Mouse (Mus musculus): ENCODE data around the gene Cela2a. TPM values are rescaled to one million over a fixed set of nuclear protein-coding genes. Genes with fewer than 3 reads are reported as not detected.

Cela2a gene
- polyA plus RNA-seq, 1 experiment from 2014 or later: 455 TPM

DNA sequence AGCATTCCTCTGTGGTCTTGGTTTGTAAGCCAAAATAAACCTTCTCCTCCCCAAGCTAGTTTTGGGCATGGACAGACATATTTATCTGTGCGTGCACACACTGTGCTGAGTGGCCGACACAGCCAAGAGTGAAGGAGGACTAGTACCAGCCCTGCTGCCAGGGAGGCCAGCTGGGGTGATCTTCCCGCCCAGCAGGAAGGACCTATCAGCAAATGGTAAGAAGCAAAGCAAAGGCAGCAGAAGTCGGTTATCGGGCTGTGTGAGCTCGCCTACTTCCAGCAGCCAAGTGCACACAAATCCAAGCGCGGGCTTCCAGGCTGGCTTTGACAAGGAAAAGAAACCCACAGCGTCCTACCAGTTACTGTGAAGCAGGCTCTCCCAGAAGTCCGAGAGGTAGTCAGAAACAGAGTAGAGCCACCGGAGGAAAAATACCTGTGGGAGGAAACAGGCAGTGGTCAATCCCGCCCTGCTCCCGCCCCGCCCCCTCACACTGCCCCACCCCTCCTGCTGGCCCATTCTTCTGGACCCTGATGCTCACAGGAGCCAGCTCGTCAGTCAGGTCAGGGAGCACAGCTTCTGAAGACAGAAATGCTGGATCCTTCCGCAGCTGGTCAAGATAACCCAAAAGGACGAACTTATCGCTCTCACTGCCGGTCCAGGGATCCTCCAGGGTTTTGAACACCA is 58.5 kb downstream of the Cela2a start:
- 65% methylated on average over 19 of the region's 19 CpGs for WGBS
- Histone ChIP-seq H3K4me1 (ENCODE audit: control insufficient read depth, insufficient read depth, low read length) (peaks cover 17% of the 10 kb centered on the region), H3K4me3 (ENCODE audit: low read length) (no peak overlapping the region), H3K9me3 (ENCODE audit: control insufficient read depth, low read length) (no peaks in the 10 kb centered on the region), H3K9ac (ENCODE audit: low read depth, low read length) (peak overlapping the region; percentile 32; the same call in 1 of the 2 replicates), H3K4me2 (ENCODE audit: low read depth, low read length) (peak overlapping the region; percentile 6; the same call in 1 of the 2 replicates), H3K27ac (ENCODE audit: low read length) (peak overlapping the region; percentile 83), H3K36me3 (ENCODE audit: control insufficient read depth, insufficient read depth, low read length) (peaks cover 16% of the 10 kb centered on the region), H3K27me3 (replicated peaks; ENCODE audit: control insufficient read depth, insufficient read depth, low read length) (no peaks in the 10 kb centered on the region)
- peak; percentile 77 for ATAC-seq

DNA sequence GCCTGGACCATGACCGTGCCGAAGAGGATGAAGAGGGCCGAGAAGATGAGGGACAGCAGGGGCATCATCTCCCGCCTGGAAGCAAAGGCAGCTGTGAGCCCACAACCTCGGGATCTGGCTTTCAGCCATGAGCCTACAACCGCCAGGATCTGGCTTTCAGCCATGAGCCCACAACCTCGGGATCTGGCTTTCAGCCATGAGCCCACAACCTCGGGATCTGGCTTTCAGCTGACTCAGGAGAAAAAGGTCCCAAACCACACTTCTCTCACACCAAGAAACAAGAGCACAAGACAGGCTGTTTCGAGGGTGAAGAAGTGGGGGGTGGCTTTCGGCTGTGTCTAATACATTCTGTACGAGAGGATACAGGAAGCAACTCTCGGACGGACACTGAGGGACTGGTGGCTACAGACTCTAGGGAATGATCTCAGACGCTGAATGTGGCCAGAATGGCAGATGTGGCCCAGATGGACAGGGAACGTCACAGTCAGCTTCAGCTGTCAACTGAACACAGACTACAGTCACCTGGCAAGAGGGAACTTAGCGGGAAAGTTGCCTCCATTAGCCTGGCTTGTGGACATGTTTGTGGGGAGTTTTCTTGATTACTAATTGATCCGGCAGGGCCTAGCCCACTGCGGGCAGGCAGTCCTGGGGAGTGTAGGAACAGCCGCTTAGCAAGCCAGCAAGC is 59.1 kb downstream of the Cela2a start:
- peak; percentile 75 for ATAC-seq

DNA sequence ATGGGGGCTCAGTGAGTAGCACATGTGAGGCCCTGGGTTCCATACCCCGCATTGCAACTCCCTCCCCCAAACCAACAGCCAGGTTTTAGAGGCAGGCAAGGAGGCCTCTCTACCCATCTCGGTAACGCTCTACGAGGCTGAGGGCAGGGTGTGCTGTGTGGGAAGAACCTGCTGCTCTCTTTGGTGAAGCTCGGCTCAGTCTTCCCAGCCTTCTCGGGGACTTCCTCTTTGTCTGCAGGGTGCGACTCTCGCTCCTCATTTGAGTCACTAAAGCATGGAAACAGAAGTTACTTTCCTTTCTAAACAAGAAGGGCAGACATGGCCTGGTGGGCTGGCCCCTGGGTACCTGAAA is 59.7 kb downstream of the Cela2a start:
- Histone ChIP-seq H3K4me3 (ENCODE audit: low read length) (no peak overlapping the region), H3K4me1 (ENCODE audit: control insufficient read depth, insufficient read depth, low read length) (peaks cover 17% of the 10 kb centered on the region), H3K9me3 (ENCODE audit: control insufficient read depth, low read length) (no peaks in the 10 kb centered on the region), H3K4me2 (ENCODE audit: low read depth, low read length) (peak overlapping the region; percentile 6), H3K27ac (ENCODE audit: low read length) (peak overlapping the region; percentile 83), H3K9ac (ENCODE audit: low read depth, low read length) (peak overlapping the region; percentile 38; the same call in 1 of the 2 replicates), H3K27me3 (replicated peaks; ENCODE audit: control insufficient read depth, insufficient read depth, low read length) (no peaks in the 10 kb centered on the region), H3K36me3 (ENCODE audit: control insufficient read depth, insufficient read depth, low read length) (peaks cover 17% of the 10 kb centered on the region)
- ATAC-seq: peak; percentile 4; the same call in 1 of the 2 replicates
- WGBS: 73% methylated on average over 8 of the region's 8 CpGs

More for the DNA sequence above, 59.1 kb downstream of the Cela2a start:
- Histone ChIP-seq H3K9ac (ENCODE audit: low read depth, low read length) (peak overlapping the region; percentile 38), H3K36me3 (ENCODE audit: control insufficient read depth, insufficient read depth, low read length) (peaks cover 18% of the 10 kb centered on the region), H3K9me3 (ENCODE audit: control insufficient read depth, low read length) (no peaks in the 10 kb centered on the region), H3K4me1 (ENCODE audit: control insufficient read depth, insufficient read depth, low read length) (peaks cover 17% of the 10 kb centered on the region), H3K4me2 (ENCODE audit: low read depth, low read length) (peak overlapping the region; percentile 6), H3K27me3 (replicated peaks; ENCODE audit: control insufficient read depth, insufficient read depth, low read length) (no peaks in the 10 kb centered on the region), H3K27ac (ENCODE audit: low read length) (peak overlapping the region; percentile 83), H3K4me3 (ENCODE audit: low read length) (no peak overlapping the region)
- WGBS: 38% methylated on average over 19 of the region's 19 CpGs

DNA sequence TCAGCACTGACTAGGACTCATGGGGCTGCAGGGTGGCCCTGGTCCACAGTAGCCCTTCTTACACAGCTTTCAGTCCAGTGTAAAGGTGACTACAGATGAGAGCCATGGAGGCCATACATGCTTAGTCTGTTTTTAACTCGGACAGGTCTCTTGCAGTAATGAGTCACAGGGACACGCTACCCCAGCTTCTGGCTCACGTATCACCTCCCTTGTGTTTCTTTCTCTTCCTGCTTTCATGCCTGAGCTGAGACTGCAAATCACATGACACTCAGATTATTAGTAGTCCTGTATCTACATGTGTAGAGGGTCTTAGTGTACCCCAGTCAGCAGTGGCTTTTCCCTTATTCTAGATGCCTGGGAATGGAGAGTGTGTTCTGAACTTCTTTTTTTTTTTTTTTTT is 61.0 kb downstream of the Cela2a start:
- H3K9ac ChIP-seq (ENCODE audit: low read depth, low read length): no peak overlapping the region
- no peak for ATAC-seq
- H3K4me2 ChIP-seq (ENCODE audit: low read depth, low read length): no peak overlapping the region
- 93% methylated on average over 3 of the region's 3 CpGs for WGBS
- no peaks in the 10 kb centered on the region for H3K27me3 ChIP-seq (replicated peaks; ENCODE audit: control insufficient read depth, insufficient read depth, low read length)
- peaks cover 19% of the 10 kb centered on the region for H3K4me1 ChIP-seq (ENCODE audit: control insufficient read depth, insufficient read depth, low read length)
- no peaks in the 10 kb centered on the region for H3K9me3 ChIP-seq (ENCODE audit: control insufficient read depth, low read length)
- no peak overlapping the region for H3K27ac ChIP-seq (ENCODE audit: low read length)
- H3K36me3 ChIP-seq (ENCODE audit: control insufficient read depth, insufficient read depth, low read length): peaks cover 16% of the 10 kb centered on the region
- H3K4me3 ChIP-seq (ENCODE audit: low read length): no peak overlapping the region

Other genes with a start within 250 kb of the Cela2a start
- gene Fblim1, start 220.1 kb downstream of the Cela2a start, polyA plus RNA-seq (2015; fragmentation: Nextera tagmentation; extraction: Ambion mirVana): 63.8 and 66.2 TPM in 2 replicates
- gene Tmem82, start 207.5 kb downstream of the Cela2a start, polyA plus RNA-seq (2015; fragmentation: Nextera tagmentation; extraction: Ambion mirVana): 31.7 and 36.4 TPM in 2 replicates
- gene Slc25a34, start 202.3 kb downstream of the Cela2a start, polyA plus RNA-seq (2015; fragmentation: Nextera tagmentation; extraction: Ambion mirVana): 7.4 and 10.5 TPM in 2 replicates
- gene Plekhm2, start 161.3 kb downstream of the Cela2a start, polyA plus RNA-seq (2015; fragmentation: Nextera tagmentation; extraction: Ambion mirVana): 5.5 and 5.9 TPM in 2 replicates
- gene Rsc1a1, start 140.6 kb downstream of the Cela2a start, polyA plus RNA-seq (2015; fragmentation: Nextera tagmentation; extraction: Ambion mirVana): not detected in 2 replicates
- gene Ddi2, start 102.7 kb downstream of the Cela2a start, polyA plus RNA-seq (2015; fragmentation: Nextera tagmentation; extraction: Ambion mirVana): 16.5 and 17.2 TPM in 2 replicates
- 65.6 and 72.2 TPM in 2 replicates for gene Agmat, start 79.5 kb downstream of the Cela2a start, polyA plus RNA-seq (2015; fragmentation: Nextera tagmentation; extraction: Ambion mirVana)
- gene Dnajc16, start 35.2 kb downstream of the Cela2a start, polyA plus RNA-seq (2015; fragmentation: Nextera tagmentation; extraction: Ambion mirVana): 4.2 and 4.3 TPM in 2 replicates
- gene Casp9, start 32.5 kb downstream of the Cela2a start, polyA plus RNA-seq (2015; fragmentation: Nextera tagmentation; extraction: Ambion mirVana): 21.3 and 24.1 TPM in 2 replicates
- gene Ctrc, start 20.2 kb upstream of the Cela2a start, polyA plus RNA-seq (2015; fragmentation: Nextera tagmentation; extraction: Ambion mirVana): 0.29 and 0.87 TPM in 2 replicates
- 140 and 163 TPM in 2 replicates for gene Efhd2, start 48.8 kb upstream of the Cela2a start, polyA plus RNA-seq (2015; fragmentation: Nextera tagmentation; extraction: Ambion mirVana)
- gene Fhad1, start 188.9 kb upstream of the Cela2a start, polyA plus RNA-seq (2015; fragmentation: Nextera tagmentation; extraction: Ambion mirVana): 1.4 and 2.3 TPM in 2 replicates